Mouse (Mus musculus) midbrain, embryonic 12.5 days (tissue): Measurements from ENCODE around the gene Fgf13. TPM values are rescaled to one million over a fixed set of nuclear protein-coding genes. Genes with fewer than 3 reads are reported as not detected.

Experiments used
- ATAC-seq: fragments of 200-750 bp; cut with Nextera tagmentation; 2 replicates; pipeline ENCODE4 v1.8.0; 2017; ENCODE audit warnings: low read depth, moderate TSS enrichment, moderate library complexity; ENCODE audit not compliant: low FRiP score
- H3K27ac ChIP-seq: fragments of 300-500 bp; sonication (generic); replicated peaks from 2 replicates; pipeline ENCODE4 v1.5.1; 2016; ENCODE audit warnings: mild to moderate bottlenecking
- H3K27me3 ChIP-seq: fragments of 300-500 bp; sonication (generic); 2 replicates; pipeline ENCODE4 v1.6.1; 2016; ENCODE audit warnings: mild to moderate bottlenecking
- H3K36me3 ChIP-seq: fragments of 300-500 bp; sonication (generic); 2 replicates; pipeline ENCODE4 v1.6.1; 2016
- H3K4me1 ChIP-seq: fragments of 300-500 bp; sonication (generic); 2 replicates; pipeline ENCODE4 v1.6.1; 2016
- H3K4me2 ChIP-seq: fragments of 300-500 bp; sonication (generic); replicated peaks from 2 replicates; pipeline ENCODE4 v1.6.1; 2016; ENCODE audit warnings: mild to moderate bottlenecking, moderate library complexity
- H3K4me3 ChIP-seq: fragments of 300-500 bp; sonication (generic); 2 replicates; pipeline ENCODE4 v1.5.1; 2016; ENCODE audit warnings: mild to moderate bottlenecking
- H3K9ac ChIP-seq: fragments of 300-500 bp; sonication (generic); replicated peaks from 2 replicates; pipeline ENCODE4 v1.6.1; 2016; ENCODE audit warnings: mild to moderate bottlenecking, moderate library complexity
- H3K9me3 ChIP-seq: fragments of 300-500 bp; sonication (generic); 2 replicates; pipeline ENCODE4 v1.6.1; 2016; ENCODE audit warnings: mild to moderate bottlenecking
- WGBS: fragments of 180-500 bp; shearing (Covaris S2); methylation state at CpG from one replicate; pipeline ENCODE4 v1.1.7; 2016; 5-methylcytosine and 5-hydroxymethylcytosine counted together
- polyA plus RNA-seq: library from polyadenylated mRNA; unstranded; fragments of >200 nt; fragmentation: Nextera tagmentation; extraction: Ambion mirVana; gene quantifications from 2 replicates; pipeline ENCODE4 v1.2.1, GENCODE M21; 2016

Fgf13 gene
- polyA plus RNA-seq, 1 experiment from 2014 or later, result 42.8 TPM

DNA sequence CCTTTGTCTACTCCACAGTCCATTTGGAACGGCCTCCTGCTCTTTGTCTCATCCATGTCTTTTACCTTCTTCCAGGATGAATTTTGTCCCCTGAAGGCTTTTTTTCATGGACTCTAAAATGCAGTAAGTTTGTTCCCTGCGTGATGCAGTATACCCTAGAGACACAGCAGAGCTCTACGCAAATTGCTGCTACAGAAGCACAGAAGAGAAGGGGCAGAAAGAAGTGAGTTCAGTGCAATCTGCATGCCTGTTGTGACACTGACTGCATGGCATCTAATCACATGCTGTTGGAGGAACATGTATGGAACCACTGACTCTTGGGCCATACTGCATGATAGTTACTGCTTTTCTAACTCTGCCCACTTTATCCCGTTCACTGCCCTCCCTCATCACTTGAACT, 388.2 kb downstream of the Fgf13 start:
- Histone ChIP-seq H3K27me3 (no peaks in the 10 kb centered on the region), H3K36me3 (no peaks in the 10 kb centered on the region), H3K4me3 (no peak overlapping the region), H3K9ac (no peak overlapping the region), H3K27ac (peak overlapping the region; percentile 52; the same call in 1 of the 2 replicates), H3K4me1 (0 out of 2 replicates have a peak, but pooled peaks cover 4% of the 10 kb centered on the region), H3K9me3 (no peaks in the 10 kb centered on the region), H3K4me2 (no peak overlapping the region)
- 55% methylated on average over 4 of the region's 4 CpGs for WGBS
- peak; percentile 16; the same call in 1 of the 2 replicates for ATAC-seq

DNA sequence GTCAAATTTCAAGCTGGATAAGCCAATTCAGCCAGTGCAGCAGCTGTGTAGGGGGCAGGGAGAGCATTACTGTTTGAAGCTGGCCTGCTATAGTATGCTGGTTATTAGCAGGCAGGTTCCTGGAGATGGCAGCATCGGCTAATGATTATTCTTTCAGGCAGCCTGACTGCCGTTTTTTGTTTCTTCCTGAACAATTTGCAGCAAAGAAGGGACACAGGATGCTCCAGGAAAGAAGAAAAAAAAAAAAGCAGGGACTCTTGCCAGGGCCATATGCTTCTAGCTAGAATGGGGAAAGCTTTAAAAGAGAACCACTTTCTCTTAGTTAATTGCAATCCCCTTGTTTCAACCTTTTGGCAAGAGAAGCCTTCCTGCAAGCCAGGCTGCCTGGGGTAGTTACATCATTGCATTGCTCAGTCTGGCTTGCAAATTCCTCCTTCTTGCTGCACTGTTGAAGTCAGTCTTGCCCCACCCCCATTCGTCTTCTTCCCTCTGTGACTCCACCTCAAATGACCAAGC, 388.7 kb downstream of the Fgf13 start:
- 10% methylated on average over 3 of the region's 3 CpGs for WGBS
- no peak overlapping the region for H3K4me3 ChIP-seq
- H3K9ac ChIP-seq, result no peak overlapping the region
- peak; percentile 88 for ATAC-seq
- no peaks in the 10 kb centered on the region for H3K36me3 ChIP-seq
- H3K27me3 ChIP-seq, result no peaks in the 10 kb centered on the region
- H3K4me1 ChIP-seq, result 0 out of 2 replicates have a peak, but pooled peaks cover 4% of the 10 kb centered on the region
- peak overlapping the region; percentile 52; the same call in 1 of the 2 replicates for H3K27ac ChIP-seq
- no peak overlapping the region for H3K4me2 ChIP-seq
- no peaks in the 10 kb centered on the region for H3K9me3 ChIP-seq

DNA sequence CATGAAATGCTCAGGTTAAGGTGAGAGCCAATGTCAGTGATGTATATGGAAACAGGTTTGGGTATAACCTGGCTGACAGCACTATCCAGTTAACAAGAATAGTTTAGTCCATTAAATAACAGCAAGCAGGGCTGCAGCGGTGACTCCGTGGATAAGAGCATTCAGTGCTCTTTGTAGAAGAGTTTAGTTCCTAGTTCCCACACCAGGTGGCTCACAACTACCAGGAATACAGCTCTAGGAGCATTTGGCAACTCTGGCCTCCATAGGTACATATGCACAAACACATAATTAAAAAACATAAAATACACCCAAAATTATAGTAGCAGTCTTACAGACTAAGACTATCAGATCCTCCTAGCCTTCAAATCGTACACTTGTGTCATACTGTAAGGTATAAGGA, 390.2 kb downstream of the Fgf13 start:
- H3K4me1 ChIP-seq, result 0 out of 2 replicates have a peak, but pooled peaks cover 4% of the 10 kb centered on the region
- H3K9ac ChIP-seq, result no peak overlapping the region
- H3K27ac ChIP-seq, result no peak overlapping the region
- 42% methylated on average over 3 of the region's 3 CpGs for WGBS
- no peaks in the 10 kb centered on the region for H3K9me3 ChIP-seq
- H3K4me2 ChIP-seq, result no peak overlapping the region
- H3K4me3 ChIP-seq, result no peak overlapping the region
- H3K36me3 ChIP-seq, result no peaks in the 10 kb centered on the region
- no peak for ATAC-seq
- no peaks in the 10 kb centered on the region for H3K27me3 ChIP-seq

DNA sequence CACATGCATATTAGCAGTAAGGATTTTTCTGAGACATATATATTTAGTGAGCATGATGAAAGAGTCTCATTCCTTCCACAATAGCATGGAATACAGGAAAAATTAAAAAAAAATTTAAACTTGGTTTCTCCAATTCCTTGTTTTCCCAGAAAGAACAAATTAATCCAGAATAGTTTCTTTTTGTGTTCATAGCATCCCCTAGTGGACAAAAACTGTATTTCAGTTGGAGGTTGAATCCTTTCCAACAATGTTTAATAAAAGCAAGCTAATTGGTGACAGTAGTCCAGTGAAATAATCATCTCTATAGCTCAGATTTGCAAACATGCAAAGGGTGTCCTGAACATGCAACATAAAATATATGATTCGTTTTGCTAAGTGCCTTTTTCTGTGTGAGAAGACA, 395.7 kb downstream of the Fgf13 start:
- no peaks in the 10 kb centered on the region for H3K4me1 ChIP-seq
- no peaks in the 10 kb centered on the region for H3K36me3 ChIP-seq
- H3K4me2 ChIP-seq, result no peak overlapping the region
- H3K27me3 ChIP-seq, result no peaks in the 10 kb centered on the region
- H3K9ac ChIP-seq, result no peak overlapping the region
- no peak overlapping the region for H3K27ac ChIP-seq
- 5% methylated on average over 1 of the region's 1 CpGs for WGBS
- H3K9me3 ChIP-seq, result no peaks in the 10 kb centered on the region
- ATAC-seq, result no peak
- H3K4me3 ChIP-seq, result no peak overlapping the region

DNA sequence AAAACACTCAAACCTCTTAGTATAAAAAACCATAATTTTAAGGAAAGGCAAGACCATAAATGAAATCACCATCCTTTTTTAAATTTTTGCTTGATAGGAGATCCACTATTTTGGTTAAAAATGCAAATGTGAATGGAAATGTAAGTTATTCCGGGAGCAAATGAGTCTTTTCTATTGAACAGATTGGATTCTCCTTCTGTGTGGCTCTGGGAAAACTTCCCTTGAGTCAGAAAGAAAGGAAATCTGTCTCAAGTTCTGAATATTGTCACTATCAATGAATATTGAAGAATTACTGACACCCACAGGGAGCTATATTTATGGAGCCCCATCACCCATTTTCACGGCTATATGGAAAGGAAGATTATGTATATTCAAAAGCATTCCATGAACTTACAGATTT, 401.1 kb downstream of the Fgf13 start:
- Histone ChIP-seq H3K27me3 (no peaks in the 10 kb centered on the region), H3K4me2 (no peak overlapping the region), H3K36me3 (no peaks in the 10 kb centered on the region), H3K9me3 (no peaks in the 10 kb centered on the region), H3K9ac (no peak overlapping the region), H3K4me1 (no peaks in the 10 kb centered on the region), H3K4me3 (no peak overlapping the region), H3K27ac (no peak overlapping the region)
- 77% methylated on average over 2 of the region's 2 CpGs for WGBS
- no peak for ATAC-seq

DNA sequence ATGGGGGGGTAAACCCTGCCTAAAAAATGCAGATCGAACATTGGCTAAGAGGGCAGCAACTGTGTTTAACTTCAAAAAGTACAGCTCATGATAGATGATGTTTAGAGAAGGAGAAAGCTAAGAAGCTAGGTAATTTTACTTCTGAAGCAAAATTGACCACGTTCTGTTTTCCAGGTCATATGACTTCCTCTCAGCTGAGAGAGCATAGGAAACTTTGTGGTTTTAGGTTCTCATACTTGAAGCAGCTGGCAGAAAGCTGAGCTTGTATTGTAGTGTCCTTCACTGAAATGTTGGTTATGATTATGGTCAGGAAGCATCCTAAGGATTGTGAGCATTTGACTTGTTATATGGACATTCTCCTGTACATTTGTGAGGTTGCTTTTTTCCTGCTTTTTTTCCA, 425.9 kb downstream of the Fgf13 start:
- Histone ChIP-seq H3K9me3 (no peaks in the 10 kb centered on the region), H3K27ac (no peak overlapping the region), H3K4me3 (no peak overlapping the region), H3K4me2 (no peak overlapping the region), H3K36me3 (no peaks in the 10 kb centered on the region), H3K4me1 (no peaks in the 10 kb centered on the region), H3K27me3 (no peaks in the 10 kb centered on the region), H3K9ac (no peak overlapping the region)
- 74% methylated on average over 2 of the region's 2 CpGs for WGBS
- no peak for ATAC-seq

DNA sequence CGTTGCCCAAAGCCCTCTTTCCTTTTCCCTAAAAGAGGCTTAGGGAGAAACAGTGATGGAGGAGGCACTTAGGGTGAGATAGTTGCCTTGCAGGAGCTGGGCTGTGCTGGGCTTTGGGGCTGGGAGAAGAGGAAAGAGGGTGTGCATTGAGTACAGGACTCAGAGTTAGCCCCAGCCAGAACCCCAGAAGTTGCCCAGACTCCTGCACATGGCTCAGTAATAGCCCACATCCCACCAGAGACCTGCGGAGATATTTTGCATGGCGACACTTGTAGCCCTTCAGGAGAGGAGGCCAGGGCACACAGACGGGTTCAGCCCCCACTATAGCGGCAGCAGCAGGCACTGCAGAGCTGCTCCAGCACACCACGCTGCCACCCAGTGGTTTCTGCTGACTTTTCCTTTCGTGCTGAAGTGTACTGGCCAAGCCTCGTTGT, 432.9 kb downstream of the Fgf13 start:
- H3K9me3 ChIP-seq, result no peaks in the 10 kb centered on the region
- no peaks in the 10 kb centered on the region; the same call in 1 of the 2 replicates for H3K27me3 ChIP-seq
- H3K9ac ChIP-seq, result peak overlapping the region; percentile 50; the same call in 1 of the 2 replicates
- H3K4me2 ChIP-seq, result peak overlapping the region; percentile 68
- no peak overlapping the region for H3K27ac ChIP-seq
- peak; percentile 82 for ATAC-seq
- H3K4me1 ChIP-seq, result no peaks in the 10 kb centered on the region
- WGBS, result 22% methylated on average over 8 of the region's 8 CpGs
- no peaks in the 10 kb centered on the region for H3K36me3 ChIP-seq
- H3K4me3 ChIP-seq, result peak overlapping the region; percentile 59

DNA sequence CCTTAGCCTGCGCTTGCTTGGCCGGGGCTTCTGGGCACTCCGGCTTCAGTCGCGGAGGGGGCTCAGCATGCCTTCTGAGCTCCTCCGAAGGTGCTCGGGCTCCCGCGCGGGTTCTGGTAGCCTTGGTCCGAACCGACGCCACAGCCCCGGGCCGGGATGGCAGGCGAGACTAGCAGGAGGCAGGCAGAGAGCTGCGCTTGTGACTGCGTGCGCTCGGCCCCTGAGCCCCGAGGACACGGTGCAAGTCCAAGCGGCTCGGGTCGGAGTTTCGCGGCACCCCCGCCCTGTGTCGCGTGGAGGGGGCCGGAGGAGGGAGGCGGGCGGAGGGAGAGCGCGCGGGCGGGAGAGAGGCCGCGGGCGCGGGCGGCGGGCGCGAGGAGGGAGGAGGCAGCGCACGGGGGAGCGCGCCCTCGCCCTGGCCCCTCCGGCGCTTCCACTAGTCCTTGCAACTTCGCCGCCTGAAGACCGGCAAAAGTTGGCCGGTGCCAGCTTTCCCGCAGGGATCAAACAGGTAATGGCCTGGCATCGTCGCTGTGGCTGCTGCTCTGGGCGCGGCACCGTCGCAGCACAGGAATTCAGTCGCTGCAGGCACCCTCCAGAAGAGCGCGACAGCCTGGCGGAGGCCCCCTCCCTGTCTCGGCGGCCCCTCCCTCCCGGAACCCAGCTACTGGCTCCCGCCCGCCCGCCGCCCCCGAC, 433.6 kb downstream of the Fgf13 start:
- Histone ChIP-seq H3K27ac (no peak overlapping the region; the same call in 1 of the 2 replicates), H3K27me3 (no peaks in the 10 kb centered on the region; the same call in 1 of the 2 replicates), H3K4me3 (peak overlapping the region; percentile 59), H3K4me2 (peak overlapping the region; percentile 68), H3K9ac (peak overlapping the region; percentile 50), H3K9me3 (no peaks in the 10 kb centered on the region), H3K4me1 (no peaks in the 10 kb centered on the region), H3K36me3 (no peaks in the 10 kb centered on the region)
- ATAC-seq, result peak; percentile 81
- 18% methylated on average over 52 of the region's 75 CpGs for WGBS

DNA sequence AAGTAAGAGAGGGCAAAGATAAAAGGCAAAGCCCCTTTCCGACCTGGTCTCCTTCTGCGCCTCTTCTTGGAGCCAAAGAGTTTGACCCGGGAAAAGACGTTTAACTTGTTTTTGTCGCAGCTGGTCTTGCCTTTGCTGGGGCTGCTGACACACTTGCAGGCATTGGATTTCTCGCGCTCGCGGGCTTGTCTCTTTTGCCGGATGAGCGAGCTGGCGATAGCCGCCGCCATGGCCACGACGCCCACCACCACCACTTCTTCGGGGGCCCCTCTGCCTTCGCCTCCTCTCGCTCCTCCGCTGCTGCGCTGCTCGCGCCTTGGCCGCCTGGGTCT, 434.1 kb downstream of the Fgf13 start:
- peak; percentile 57; the same call in 1 of the 2 replicates for ATAC-seq

DNA sequence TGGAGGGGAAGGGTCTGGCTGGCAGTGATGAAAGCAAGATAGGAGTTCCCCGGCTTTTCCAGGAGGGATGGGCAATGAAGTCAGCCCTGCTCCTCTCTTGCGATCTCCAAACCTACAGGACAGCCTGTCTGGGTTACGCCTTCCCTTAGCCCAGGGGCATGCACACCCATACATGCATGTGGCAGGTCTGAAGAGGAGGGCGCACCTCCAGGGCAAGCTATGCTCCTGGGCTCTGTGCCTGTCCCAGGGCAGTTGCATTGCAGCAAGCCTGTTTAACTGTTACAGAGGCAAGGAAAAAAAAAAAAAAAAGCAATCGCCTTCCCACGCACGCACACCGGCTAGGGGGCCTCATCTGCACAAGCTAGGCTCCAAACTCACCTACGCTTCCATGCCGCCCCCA, 434.5 kb downstream of the Fgf13 start:
- Histone ChIP-seq H3K9ac (peak overlapping the region; percentile 50), H3K27me3 (no peaks in the 10 kb centered on the region; the same call in 1 of the 2 replicates), H3K36me3 (no peaks in the 10 kb centered on the region), H3K4me2 (peak overlapping the region; percentile 68), H3K27ac (no peak overlapping the region), H3K4me1 (no peaks in the 10 kb centered on the region), H3K4me3 (peak overlapping the region; percentile 59), H3K9me3 (no peaks in the 10 kb centered on the region)
- WGBS, result 20% methylated on average over 10 of the region's 10 CpGs
- ATAC-seq, result peak; percentile 47

More for the DNA sequence above, 434.1 kb downstream of the Fgf13 start:
- H3K27me3 ChIP-seq, result no peaks in the 10 kb centered on the region; the same call in 1 of the 2 replicates
- WGBS, result 15% methylated on average over 24 of the region's 24 CpGs
- no peaks in the 10 kb centered on the region for H3K4me1 ChIP-seq
- peak overlapping the region; percentile 50 for H3K9ac ChIP-seq
- H3K36me3 ChIP-seq, result no peaks in the 10 kb centered on the region
- H3K4me3 ChIP-seq, result peak overlapping the region; percentile 59
- peak overlapping the region; percentile 68 for H3K4me2 ChIP-seq
- no peak overlapping the region; the same call in 1 of the 2 replicates for H3K27ac ChIP-seq
- H3K9me3 ChIP-seq, result no peaks in the 10 kb centered on the region

DNA sequence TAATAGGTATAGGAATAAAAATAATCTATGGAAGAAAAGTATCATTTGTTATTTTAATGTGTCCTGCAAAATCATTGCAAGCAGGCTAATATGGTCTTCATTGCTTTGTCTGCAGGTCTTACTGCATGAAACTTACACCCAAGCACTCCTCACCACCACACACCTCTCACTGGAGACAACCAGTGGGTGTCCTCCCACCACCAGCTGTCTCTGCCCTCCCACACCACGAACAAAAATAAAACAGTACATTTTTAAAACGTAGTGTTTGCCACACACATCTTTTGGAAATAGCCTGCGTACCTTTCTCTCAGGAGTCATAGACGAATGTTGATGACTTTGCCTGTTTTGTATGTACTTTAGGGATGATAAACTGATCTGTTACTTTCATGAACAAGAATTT, 441.2 kb downstream of the Fgf13 start:
- H3K27ac ChIP-seq, result no peak overlapping the region
- H3K4me2 ChIP-seq, result no peak overlapping the region
- no peaks in the 10 kb centered on the region for H3K9me3 ChIP-seq
- WGBS, result 78% methylated on average over 4 of the region's 4 CpGs
- no peaks in the 10 kb centered on the region for H3K4me1 ChIP-seq
- ATAC-seq, result no peak
- no peak overlapping the region for H3K4me3 ChIP-seq
- no peaks in the 10 kb centered on the region for H3K36me3 ChIP-seq
- H3K9ac ChIP-seq, result no peak overlapping the region
- H3K27me3 ChIP-seq, result no peaks in the 10 kb centered on the region

DNA sequence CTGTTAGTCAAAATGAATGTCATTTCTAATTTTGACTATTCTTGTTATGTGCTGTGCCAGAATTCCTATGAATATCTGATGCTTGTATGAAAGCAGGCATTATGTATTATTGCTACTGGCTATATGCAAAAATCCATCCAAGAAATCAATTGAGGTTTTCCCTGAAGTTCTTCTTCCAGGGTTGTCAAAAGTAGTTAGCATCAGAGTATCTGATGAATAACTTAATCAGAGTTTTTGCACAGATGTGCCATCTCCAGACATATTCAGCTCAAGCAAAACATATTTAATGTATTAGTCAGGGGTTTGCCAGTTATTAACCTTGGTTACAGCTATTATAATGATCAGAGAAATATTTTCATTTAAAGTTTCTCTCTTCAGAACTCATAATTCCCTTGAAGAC, 454.7 kb downstream of the Fgf13 start:
- ATAC-seq, result no peak
- Histone ChIP-seq H3K4me2 (no peak overlapping the region), H3K36me3 (no peaks in the 10 kb centered on the region)

More for the DNA sequence above, 454.7 kb downstream of the Fgf13 start:
- no peaks in the 10 kb centered on the region for H3K4me1 ChIP-seq
- no peak overlapping the region for H3K4me3 ChIP-seq
- no peaks in the 10 kb centered on the region for H3K27me3 ChIP-seq
- no peaks in the 10 kb centered on the region for H3K9me3 ChIP-seq
- H3K9ac ChIP-seq, result no peak overlapping the region
- H3K27ac ChIP-seq, result no peak overlapping the region
